Mouse (Mus musculus) hindbrain, embryonic 10.5 days (tissue): ENCODE data around the gene Gpr63. TPM values are rescaled to one million over a fixed set of nuclear protein-coding genes. Genes with fewer than 3 reads are reported as not detected.
"Not testable (repeated sequence)": the region's sequence is repeated elsewhere in the genome, so short reads cannot be mapped to it uniquely, and the experiment has no call there.

Source experiments
- DNase-seq: peaks from one replicate; pipeline ENCODE4 v3.0.0-alpha.2; 2017; ENCODE audit warnings: low spot score
- H3K27ac ChIP-seq: fragments of 300-500 bp; sonication (generic); 2 replicates; pipeline ENCODE4 v1.5.1; 2016; ENCODE audit warnings: mild to moderate bottlenecking, moderate library complexity
- H3K27me3 ChIP-seq: fragments of 300-500 bp; sonication (generic); 2 replicates; pipeline ENCODE4 v1.6.1; 2016; ENCODE audit warnings: mild to moderate bottlenecking; ENCODE audit not compliant: poor library complexity, insufficient read depth, severe bottlenecking
- H3K36me3 ChIP-seq: fragments of 300-500 bp; sonication (generic); 2 replicates; pipeline ENCODE4 v1.6.1; 2016; ENCODE audit warnings: mild to moderate bottlenecking, moderate library complexity
- H3K4me1 ChIP-seq: fragments of 300-500 bp; sonication (generic); replicated peaks from 2 replicates; pipeline ENCODE4 v1.6.1; 2016; ENCODE audit warnings: mild to moderate bottlenecking
- H3K4me3 ChIP-seq: fragments of 300-500 bp; sonication (generic); 2 replicates; pipeline ENCODE4 v1.5.1; 2016; ENCODE audit warnings: mild to moderate bottlenecking, moderate library complexity
- H3K9me3 ChIP-seq: fragments of 300-500 bp; sonication (generic); 2 replicates; pipeline ENCODE4 v1.6.1; 2016; ENCODE audit warnings: mild to moderate bottlenecking, moderate library complexity
- WGBS: fragments of 180-500 bp; shearing (Covaris S2); methylation state at CpG from one replicate; pipeline ENCODE4 v1.1.7; 2016; 5-methylcytosine and 5-hydroxymethylcytosine counted together
- polyA plus RNA-seq: library from polyadenylated mRNA; unstranded; fragments of >200 nt; fragmentation: Nextera tagmentation; extraction: Ambion mirVana; gene quantifications from 2 replicates; pipeline ENCODE4 v1.2.1, GENCODE M21; 2016

Gene Gpr63
- polyA plus RNA-seq = 1.1 and 1.9 TPM in 2 replicates

- Histone ChIP-seq H3K27me3 (no peaks in the 10 kb centered on the region; the same call in 1 of the 2 replicates), H3K4me1 (peaks cover 16% of the 10 kb centered on the region), H3K9me3 (no peaks in the 10 kb centered on the region), H3K4me3 (peak within 1 kb of the TSS; percentile 71), H3K27ac (peak within 1 kb of the TSS; percentile 96), H3K36me3 (no peaks in the 10 kb centered on the region)
- WGBS = under 1% methylated on average over 78 of the region's 78 CpGs
- DNase-seq = peak; percentile 85
Measured at GRCm38 (mm10) chr4:24966299-24966991, at the start of gene Gpr63. Gene Gpr63, plus strand, starts transcription at chr4:24966407.

- no peaks in the 10 kb centered on the region for H3K36me3 ChIP-seq
- no peaks in the 10 kb centered on the region for H3K27me3 ChIP-seq
- H3K4me1 ChIP-seq = no peaks in the 10 kb centered on the region
- H3K27ac ChIP-seq = no peak overlapping the region
- H3K9me3 ChIP-seq = no peaks in the 10 kb centered on the region
- no peak for DNase-seq
- H3K4me3 ChIP-seq = no peak overlapping the region
- 86% methylated on average over 5 of the region's 5 CpGs for WGBS
Measured at GRCm38 (mm10) chr4:24920006-24920577, 46.1 kb upstream of the Gpr63 start.

DNA sequence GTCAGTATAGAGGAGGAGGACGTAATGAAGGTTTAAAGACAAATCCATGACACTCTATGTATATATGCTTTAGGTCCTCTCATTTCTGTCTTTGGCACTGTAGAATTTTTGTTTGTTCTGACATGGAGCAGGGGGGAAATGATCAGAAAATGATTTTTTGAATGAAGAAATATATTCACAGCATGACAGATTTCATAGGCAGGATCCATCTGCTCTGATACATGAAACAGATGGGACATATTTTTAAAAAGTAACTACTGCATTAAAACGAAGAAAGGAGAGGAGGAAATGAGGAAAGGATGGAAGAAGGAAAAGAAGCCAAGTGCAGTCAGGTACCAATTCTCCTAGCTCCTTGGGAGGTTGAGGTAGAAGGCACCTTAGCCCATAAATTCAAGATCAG, 41.5 kb upstream of the Gpr63 start:
- no peaks in the 10 kb centered on the region for H3K36me3 ChIP-seq
- no peaks in the 10 kb centered on the region for H3K4me1 ChIP-seq
- no peaks in the 10 kb centered on the region for H3K9me3 ChIP-seq
- no peak overlapping the region for H3K4me3 ChIP-seq
- 83% methylated on average over 2 of the region's 2 CpGs for WGBS
- no peaks in the 10 kb centered on the region for H3K27me3 ChIP-seq
- DNase-seq = no peak
- H3K27ac ChIP-seq = no peak overlapping the region

- Histone ChIP-seq H3K27ac (no peak overlapping the region), H3K9me3 (no peaks in the 10 kb centered on the region), H3K27me3 (no peaks in the 10 kb centered on the region), H3K4me1 (no peaks in the 10 kb centered on the region), H3K4me3 (no peak overlapping the region), H3K36me3 (no peaks in the 10 kb centered on the region)
- WGBS = 89% methylated on average over 5 of the region's 5 CpGs
- DNase-seq = no peak
Measured at GRCm38 (mm10) chr4:24928260-24928780, 37.9 kb upstream of the Gpr63 start.

GRCm38 (mm10) chr4:24928926-24929325, 37.3 kb upstream of the Gpr63 start:
- no peak overlapping the region for H3K27ac ChIP-seq
- DNase-seq = no peak
- H3K4me3 ChIP-seq = no peak overlapping the region
- H3K36me3 ChIP-seq = no peaks in the 10 kb centered on the region
- H3K27me3 ChIP-seq = no peaks in the 10 kb centered on the region
- no peaks in the 10 kb centered on the region for H3K9me3 ChIP-seq
- no peaks in the 10 kb centered on the region for H3K4me1 ChIP-seq
- 89% methylated on average over 5 of the region's 5 CpGs for WGBS

GRCm38 (mm10) chr4:24942728-24943424, 23.3 kb upstream of the Gpr63 start:
- Histone ChIP-seq H3K9me3 (no peaks in the 10 kb centered on the region), H3K27ac (no peak overlapping the region), H3K27me3 (no peaks in the 10 kb centered on the region), H3K4me1 (no peaks in the 10 kb centered on the region), H3K36me3 (no peaks in the 10 kb centered on the region), H3K4me3 (no peak overlapping the region)
- DNase-seq = no peak
- WGBS = 72% methylated on average over 6 of the region's 6 CpGs

- Histone ChIP-seq H3K4me3 (peak overlapping the region; percentile 71), H3K36me3 (no peaks in the 10 kb centered on the region), H3K4me1 (peaks cover 16% of the 10 kb centered on the region), H3K9me3 (no peaks in the 10 kb centered on the region), H3K27ac (peak overlapping the region; percentile 96), H3K27me3 (no peaks in the 10 kb centered on the region; the same call in 1 of the 2 replicates)
- DNase-seq = no peak
- WGBS = 5% methylated on average over 8 of the region's 8 CpGs
Measured at GRCm38 (mm10) chr4:24965918-24966298, 299 bp upstream of the Gpr63 start.

DNA sequence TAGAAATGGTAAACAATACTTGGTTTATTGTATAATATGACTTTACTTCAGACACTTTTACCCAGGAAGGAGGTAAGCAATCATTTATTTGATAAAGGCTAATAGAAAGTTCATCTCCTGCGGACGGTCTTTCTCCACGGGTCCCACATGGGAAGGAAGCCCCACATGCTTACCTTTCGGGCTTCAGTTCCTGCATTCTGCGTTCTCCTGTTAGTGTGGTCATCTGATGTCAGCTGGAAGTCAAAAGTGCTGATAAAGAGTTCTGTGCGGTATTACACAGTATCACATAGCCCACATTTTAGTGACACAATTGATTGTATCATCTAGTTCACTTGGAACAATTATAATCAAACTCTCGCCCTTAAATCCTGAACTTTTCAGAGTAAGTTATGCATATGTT, 1.0 kb downstream of the Gpr63 start:
- peak; percentile 6 for DNase-seq
- no peaks in the 10 kb centered on the region for H3K36me3 ChIP-seq
- WGBS = 24% methylated on average over 7 of the region's 7 CpGs

GRCm38 (mm10) chr4:24978589-24978988, 12.4 kb downstream of the Gpr63 start:
- WGBS = 46% methylated on average over 4 of the region's 4 CpGs
- no peaks in the 10 kb centered on the region for H3K27me3 ChIP-seq
- no peak for DNase-seq

More for the DNA sequence above, 1.0 kb downstream of the Gpr63 start:
- H3K27me3 ChIP-seq = no peaks in the 10 kb centered on the region; the same call in 1 of the 2 replicates
- H3K27ac ChIP-seq = peak overlapping the region; percentile 96; the same call in 1 of the 2 replicates
- peak overlapping the region; percentile 71 for H3K4me3 ChIP-seq
- peaks cover 16% of the 10 kb centered on the region for H3K4me1 ChIP-seq
- H3K9me3 ChIP-seq = no peaks in the 10 kb centered on the region

DNA sequence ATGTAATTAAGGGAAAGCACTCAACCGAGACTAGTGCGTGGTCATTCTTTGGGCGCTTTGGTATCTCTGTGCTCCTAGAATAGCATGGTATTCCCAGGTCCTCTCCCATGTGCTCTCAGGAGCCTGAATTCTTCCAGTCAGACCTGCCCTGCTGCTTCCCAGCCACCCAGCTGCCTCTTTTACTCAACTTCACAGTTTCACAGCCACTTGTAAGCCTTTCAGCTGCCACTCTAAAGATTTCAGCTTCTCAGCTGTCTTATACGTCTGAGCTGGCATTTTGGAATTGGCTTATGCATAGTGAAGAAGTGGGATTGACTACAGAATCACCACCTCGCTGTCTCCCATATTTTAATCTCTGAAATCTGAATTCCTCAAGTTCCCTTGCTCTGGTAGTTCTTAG, 19.4 kb downstream of the Gpr63 start:
- Histone ChIP-seq H3K4me3 (no peak overlapping the region), H3K36me3 (0 out of 2 replicates have a peak, but pooled peaks cover 15% of the 10 kb centered on the region), H3K9me3 (no peaks in the 10 kb centered on the region), H3K27ac (no peak overlapping the region), H3K27me3 (no peaks in the 10 kb centered on the region), H3K4me1 (no peaks in the 10 kb centered on the region)
- WGBS = 91% methylated on average over 5 of the region's 5 CpGs
- DNase-seq = no peak

More at GRCm38 (mm10) chr4:24978589-24978988, 12.4 kb downstream of the Gpr63 start:
- no peaks in the 10 kb centered on the region for H3K9me3 ChIP-seq
- H3K4me1 ChIP-seq = peaks cover 3% of the 10 kb centered on the region; the same call in 1 of the 2 replicates
- H3K36me3 ChIP-seq = 0 out of 2 replicates have a peak, but pooled peaks cover 7% of the 10 kb centered on the region
- no peak overlapping the region for H3K27ac ChIP-seq
- no peak overlapping the region for H3K4me3 ChIP-seq

DNA sequence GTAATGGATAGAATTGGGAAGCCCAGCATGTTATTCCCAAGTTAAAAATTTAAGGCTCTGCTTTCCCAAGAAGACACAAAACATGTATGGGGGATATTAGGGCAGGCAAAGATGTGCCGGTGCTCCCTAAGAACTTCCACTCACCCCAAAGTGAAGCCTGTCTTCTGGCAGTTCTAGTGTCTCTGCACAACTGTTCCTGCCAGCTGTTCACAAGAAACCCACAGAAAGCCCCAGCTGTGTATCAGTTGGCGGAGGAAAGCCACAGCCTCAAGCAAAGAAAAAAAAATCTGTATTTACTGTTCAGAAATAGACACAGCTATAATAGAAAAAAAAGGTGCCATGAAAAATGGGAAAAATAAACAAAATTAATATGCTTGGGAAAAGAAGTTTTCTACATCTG, 25.3 kb downstream of the Gpr63 start:
- Histone ChIP-seq H3K27me3 (no peaks in the 10 kb centered on the region), H3K4me1 (no peaks in the 10 kb centered on the region), H3K36me3 (0 out of 2 replicates have a peak, but pooled peaks cover 9% of the 10 kb centered on the region), H3K4me3 (no peak overlapping the region), H3K27ac (no peak overlapping the region), H3K9me3 (no peaks in the 10 kb centered on the region)
- no peak for DNase-seq
- WGBS = 93% methylated on average over 2 of the region's 2 CpGs

- H3K4me3 ChIP-seq, H3K4me1 ChIP-seq, DNase-seq, H3K27me3 ChIP-seq, H3K9me3 ChIP-seq, H3K27ac ChIP-seq: not testable (repeated sequence)
- peaks cover 26% of the 10 kb centered on the region for H3K36me3 ChIP-seq
- WGBS = 89% methylated on average over 8 of the region's 8 CpGs
Measured at GRCm38 (mm10) chr4:25009328-25009727, 43.1 kb downstream of the Gpr63 start.

DNA sequence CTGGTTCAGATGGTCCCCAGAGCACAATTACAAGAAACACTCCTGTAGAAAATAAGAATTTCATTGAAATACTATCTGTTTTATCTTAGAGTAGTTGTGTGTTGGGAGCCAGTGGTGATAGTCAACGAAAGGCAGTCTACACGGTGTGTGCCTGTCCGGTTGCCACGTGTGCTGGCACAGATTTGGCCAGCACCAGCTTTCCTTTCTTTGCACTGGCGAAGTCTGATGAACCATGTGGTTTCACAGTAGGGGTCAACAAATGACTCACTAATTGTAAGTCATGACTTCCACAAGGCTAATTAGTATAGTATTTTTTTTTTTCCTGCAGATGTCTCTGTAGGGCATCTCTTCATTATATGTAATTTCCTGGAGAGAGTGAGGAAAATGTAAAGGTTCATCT, 45.6 kb downstream of the Gpr63 start:
- Histone ChIP-seq H3K36me3 (peaks cover 26% of the 10 kb centered on the region), H3K9me3 (no peaks in the 10 kb centered on the region), H3K4me1 (no peaks in the 10 kb centered on the region), H3K27me3 (no peaks in the 10 kb centered on the region), H3K27ac (no peak overlapping the region), H3K4me3 (no peak overlapping the region)
- DNase-seq = no peak
- 72% methylated on average over 5 of the region's 5 CpGs for whole genome bisulfite sequencing
